Mouse (Mus musculus): ENCODE results near the gene Trmt6.

Gene Trmt6

GRCm38 (mm10) chr2:132815608-132816314 lies at the start of gene Trmt6, which contains the start of gene Mcm8:
Gene Trmt6 (minus strand): TSS chr2:132816055.
Gene Mcm8 (plus strand): TSS chr2:132816141.
- peak; percentile 99 for ATAC-seq (ENCODE audit: insufficient number of reproducible peaks, low FRiP score, low TSS enrichment)

- no peak for ATAC-seq (ENCODE audit: insufficient number of reproducible peaks, low FRiP score, low TSS enrichment)
These were observed 47.5 kb upstream of the Trmt6 start for GRCm38 (mm10) chr2:132863325-132863724.

- no peak for ATAC-seq (ENCODE audit: insufficient number of reproducible peaks, low FRiP score, low TSS enrichment)
These were observed 45.6 kb upstream of the Trmt6 start for GRCm38 (mm10) chr2:132861456-132861855.

GRCm38 (mm10) chr2:132860435-132860834 lies 44.6 kb upstream of the Trmt6 start:
- no peak for ATAC-seq (ENCODE audit: insufficient number of reproducible peaks, low FRiP score, low TSS enrichment)

- no peak for ATAC-seq (ENCODE audit: insufficient number of reproducible peaks, low FRiP score, low TSS enrichment)
These were observed 40.5 kb upstream of the Trmt6 start for GRCm38 (mm10) chr2:132856333-132856732.

- ATAC-seq (ENCODE audit: insufficient number of reproducible peaks, low FRiP score, low TSS enrichment): no peak
These were observed 37.2 kb upstream of the Trmt6 start for GRCm38 (mm10) chr2:132853051-132853450.

GRCm38 (mm10) chr2:132849141-132849540 lies 33.3 kb upstream of the Trmt6 start:
- no peak for ATAC-seq (ENCODE audit: insufficient number of reproducible peaks, low FRiP score, low TSS enrichment)

- no peak for ATAC-seq (ENCODE audit: insufficient number of reproducible peaks, low FRiP score, low TSS enrichment)
These were observed 32.5 kb upstream of the Trmt6 start for GRCm38 (mm10) chr2:132848361-132848760.

- no peak for ATAC-seq (ENCODE audit: insufficient number of reproducible peaks, low FRiP score, low TSS enrichment)
These were observed 31.7 kb upstream of the Trmt6 start for GRCm38 (mm10) chr2:132847581-132847980.

- ATAC-seq (ENCODE audit: insufficient number of reproducible peaks, low FRiP score, low TSS enrichment): peak; percentile 93
These were observed 30.8 kb upstream of the Trmt6 start, which contains the start of gene Crls1 for GRCm38 (mm10) chr2:132846407-132847358. Gene Crls1 (plus strand): TSS chr2:132846666.

GRCm38 (mm10) chr2:132841071-132841470 lies 25.2 kb upstream of the Trmt6 start:
- no peak for ATAC-seq (ENCODE audit: insufficient number of reproducible peaks, low FRiP score, low TSS enrichment)

GRCm38 (mm10) chr2:132802976-132803375 lies 12.9 kb downstream of the Trmt6 start:
- ATAC-seq (ENCODE audit: insufficient number of reproducible peaks, low FRiP score, low TSS enrichment): no peak

- ATAC-seq (ENCODE audit: insufficient number of reproducible peaks, low FRiP score, low TSS enrichment): peak; percentile 42; the same call in 1 of the 2 replicates
These were observed 21.7 kb downstream of the Trmt6 start for GRCm38 (mm10) chr2:132794204-132794586.

- ATAC-seq (ENCODE audit: insufficient number of reproducible peaks, low FRiP score, low TSS enrichment): peak; percentile 50
These were observed 22.2 kb downstream of the Trmt6 start for GRCm38 (mm10) chr2:132793441-132794203.

- ATAC-seq (ENCODE audit: insufficient number of reproducible peaks, low FRiP score, low TSS enrichment): peak; percentile 62; the same call in 1 of the 2 replicates
These were observed 31.8 kb downstream of the Trmt6 start for GRCm38 (mm10) chr2:132784039-132784438.

GRCm38 (mm10) chr2:132781439-132782068 lies 34.3 kb downstream of the Trmt6 start:
- ATAC-seq (ENCODE audit: insufficient number of reproducible peaks, low FRiP score, low TSS enrichment): peak; percentile 84

- peak; percentile 11; the same call in 1 of the 2 replicates for ATAC-seq (ENCODE audit: insufficient number of reproducible peaks, low FRiP score, low TSS enrichment)
These were observed 34.9 kb downstream of the Trmt6 start, which contains the start of gene Chgb for GRCm38 (mm10) chr2:132780978-132781377. Gene Chgb (plus strand): TSS chr2:132781278.

- ATAC-seq (ENCODE audit: insufficient number of reproducible peaks, low FRiP score, low TSS enrichment): no peak
These were observed 45.0 kb downstream of the Trmt6 start for GRCm38 (mm10) chr2:132770822-132771221.

GRCm38 (mm10) chr2:132757911-132758310 lies 57.9 kb downstream of the Trmt6 start:
- ATAC-seq (ENCODE audit: insufficient number of reproducible peaks, low FRiP score, low TSS enrichment): no peak
